Mouse (Mus musculus): Measurements from ENCODE around the gene Hsp90b1. TPM values are rescaled to one million over a fixed set of nuclear protein-coding genes. Genes with fewer than 3 reads are reported as not detected.
A peak's percentile ranks its signal among the peaks of the same experiment; 100 is the strongest.
"Not testable (repeated sequence)": the region's sequence is repeated elsewhere in the genome, so short reads cannot be mapped to it uniquely, and the experiment has no call there.

Gene Hsp90b1
- 925 and 968 TPM in 2 replicates for total RNA-seq (2015)
- 1,272 and 1,450 TPM in 2 replicates for total RNA-seq (2017)

- ATAC-seq (replicated peaks; ENCODE audit: poor library complexity), result peak; percentile 75
Measured at GRCm38 (mm10) chr10:86705318-86705921, at the start of gene Hsp90b1, which contains the start of gene Ttc41. Hsp90b1 (minus strand) TSS chr10:86705509. Ttc41 (plus strand) TSS chr10:86705811.

- no peak for ATAC-seq (replicated peaks; ENCODE audit: poor library complexity)
Measured at GRCm38 (mm10) chr10:86744306-86744705, 39.0 kb upstream of the Hsp90b1 start.

- ATAC-seq (replicated peaks; ENCODE audit: poor library complexity), result no peak
Measured at GRCm38 (mm10) chr10:86742918-86743317, 37.6 kb upstream of the Hsp90b1 start.

- no peak for ATAC-seq (replicated peaks; ENCODE audit: poor library complexity)
Measured at GRCm38 (mm10) chr10:86735036-86735435, 29.7 kb upstream of the Hsp90b1 start.

GRCm38 (mm10) chr10:86731500-86731863 lies 26.2 kb upstream of the Hsp90b1 start:
- no peak for ATAC-seq (replicated peaks; ENCODE audit: poor library complexity)

GRCm38 (mm10) chr10:86730823-86731499 lies 25.7 kb upstream of the Hsp90b1 start:
- ATAC-seq (replicated peaks; ENCODE audit: poor library complexity), result peak; percentile 61

- ATAC-seq (replicated peaks; ENCODE audit: poor library complexity), result no peak
Measured at GRCm38 (mm10) chr10:86728176-86728575, 22.9 kb upstream of the Hsp90b1 start.

- peak; percentile 86 for ATAC-seq (replicated peaks; ENCODE audit: poor library complexity)
Measured at GRCm38 (mm10) chr10:86727548-86727980, 22.3 kb upstream of the Hsp90b1 start.

GRCm38 (mm10) chr10:86712156-86712555 lies 6.8 kb upstream of the Hsp90b1 start:
- no peak for ATAC-seq (replicated peaks; ENCODE audit: poor library complexity)

- no peak for ATAC-seq (replicated peaks; ENCODE audit: poor library complexity)
Measured at GRCm38 (mm10) chr10:86707134-86707533, 1.8 kb upstream of the Hsp90b1 start.

- peak; percentile 57 for ATAC-seq (replicated peaks; ENCODE audit: poor library complexity)
Measured at GRCm38 (mm10) chr10:86705922-86706752, 828 bp upstream of the Hsp90b1 start.

GRCm38 (mm10) chr10:86704589-86705191 lies 619 bp downstream of the Hsp90b1 start:
- ATAC-seq (replicated peaks; ENCODE audit: poor library complexity), result peak; percentile 4

GRCm38 (mm10) chr10:86704141-86704540 lies 1.2 kb downstream of the Hsp90b1 start:
- ATAC-seq (replicated peaks; ENCODE audit: poor library complexity), result no peak

- no peak for ATAC-seq (replicated peaks; ENCODE audit: poor library complexity)
Measured at GRCm38 (mm10) chr10:86703375-86703774, 1.9 kb downstream of the Hsp90b1 start.

- no peak for ATAC-seq (replicated peaks; ENCODE audit: poor library complexity)
Measured at GRCm38 (mm10) chr10:86702312-86702920, 2.9 kb downstream of the Hsp90b1 start.

GRCm38 (mm10) chr10:86700973-86701372 lies 4.3 kb downstream of the Hsp90b1 start:
- no peak for ATAC-seq (replicated peaks; ENCODE audit: poor library complexity)

- no peak for ATAC-seq (replicated peaks; ENCODE audit: poor library complexity)
Measured at GRCm38 (mm10) chr10:86700251-86700650, 5.1 kb downstream of the Hsp90b1 start.

- not testable (repeated sequence) for ATAC-seq (replicated peaks; ENCODE audit: poor library complexity)
Measured at GRCm38 (mm10) chr10:86686017-86686360, 19.3 kb downstream of the Hsp90b1 start.

GRCm38 (mm10) chr10:86685179-86686016 lies 19.9 kb downstream of the Hsp90b1 start:
- peak; percentile 92 for ATAC-seq (replicated peaks; ENCODE audit: poor library complexity)

- ATAC-seq (replicated peaks; ENCODE audit: poor library complexity), result not testable (repeated sequence)
Measured at GRCm38 (mm10) chr10:86684797-86685178, 20.5 kb downstream of the Hsp90b1 start.
